Mouse (Mus musculus): ENCODE data around the gene Rufy1. TPM values are rescaled to one million over a fixed set of nuclear protein-coding genes. Genes with fewer than 3 reads are reported as not detected.
"Not testable (repeated sequence)": the region's sequence is repeated elsewhere in the genome, so short reads cannot be mapped to it uniquely, and the experiment has no call there.

The Rufy1 gene
- polyA plus RNA-seq, 1 experiment from 2014 or later: 27.9 TPM

- peaks cover 13% of the 10 kb centered on the region for H3K4me1 ChIP-seq
- no peak overlapping the region for H3K27ac ChIP-seq
- 93% methylated on average over 13 of the region's 13 CpGs for WGBS
- H3K9ac ChIP-seq: no peak overlapping the region
- peaks cover 2% of the 10 kb centered on the region for H3K36me3 ChIP-seq
- H3K4me2 ChIP-seq (replicated peaks): no peak overlapping the region
- ATAC-seq (ENCODE audit: low FRiP score, low read depth): no peak
- no peaks in the 10 kb centered on the region for H3K9me3 ChIP-seq
- no peak overlapping the region for H3K4me3 ChIP-seq
- no peaks in the 10 kb centered on the region for H3K27me3 ChIP-seq (replicated peaks)
These were observed 56.5 kb downstream of the Rufy1 start for GRCm38 (mm10) chr11:50374286-50375015.

- Histone ChIP-seq H3K36me3 (no peaks in the 10 kb centered on the region), H3K4me3 (no peak overlapping the region), H3K27me3 (replicated peaks) (no peaks in the 10 kb centered on the region), H3K9me3 (no peaks in the 10 kb centered on the region), H3K4me1 (peaks cover 9% of the 10 kb centered on the region), H3K4me2 (replicated peaks) (no peak overlapping the region), H3K27ac (no peak overlapping the region), H3K9ac (no peak overlapping the region)
- no peak for ATAC-seq (ENCODE audit: low FRiP score, low read depth)
- WGBS: 90% methylated on average over 1 of the region's 1 CpGs
These were observed 57.3 kb downstream of the Rufy1 start for GRCm38 (mm10) chr11:50373621-50374020.

GRCm38 (mm10) chr11:50373086-50373485, 57.8 kb downstream of the Rufy1 start:
- Histone ChIP-seq H3K36me3 (no peaks in the 10 kb centered on the region), H3K27ac (no peak overlapping the region), H3K9ac (no peak overlapping the region), H3K4me1 (peaks cover 9% of the 10 kb centered on the region), H3K4me2 (replicated peaks) (no peak overlapping the region), H3K27me3 (replicated peaks) (no peaks in the 10 kb centered on the region), H3K9me3 (no peaks in the 10 kb centered on the region), H3K4me3 (no peak overlapping the region)
- ATAC-seq (ENCODE audit: low FRiP score, low read depth): no peak

- no peak for ATAC-seq (ENCODE audit: low FRiP score, low read depth)
- Histone ChIP-seq H3K9me3 (no peaks in the 10 kb centered on the region), H3K4me2 (replicated peaks) (peak overlapping the region; percentile 60), H3K9ac (peak overlapping the region; percentile 65; the same call in 1 of the 2 replicates), H3K4me1 (peaks cover 9% of the 10 kb centered on the region), H3K4me3 (no peak overlapping the region), H3K27ac (no peak overlapping the region), H3K27me3 (replicated peaks) (no peaks in the 10 kb centered on the region), H3K36me3 (no peaks in the 10 kb centered on the region)
- 100% methylated on average over 1 of the region's 1 CpGs for WGBS
These were observed 59.0 kb downstream of the Rufy1 start for GRCm38 (mm10) chr11:50371911-50372310.

- Histone ChIP-seq H3K4me1 (peaks cover 6% of the 10 kb centered on the region), H3K27me3 (replicated peaks) (no peaks in the 10 kb centered on the region; the same call in 1 of the 2 replicates), H3K9ac (peak overlapping the region; percentile 65), H3K36me3 (no peaks in the 10 kb centered on the region), H3K9me3 (no peaks in the 10 kb centered on the region), H3K4me2 (replicated peaks) (peak overlapping the region; percentile 60), H3K4me3 (peak overlapping the region; percentile 34), H3K27ac (no peak overlapping the region; the same call in 1 of the 2 replicates)
- 0 out of 2 replicates have a peak, but pooled peaks have one; percentile 60 for ATAC-seq (ENCODE audit: low FRiP score, low read depth)
- WGBS: 2% methylated on average over 18 of the region's 18 CpGs
These were observed 59.5 kb downstream of the Rufy1 start for GRCm38 (mm10) chr11:50371399-50371841.

- Histone ChIP-seq H3K4me2 (replicated peaks) (peak overlapping the region; percentile 60), H3K36me3 (no peaks in the 10 kb centered on the region), H3K9me3 (no peaks in the 10 kb centered on the region), H3K4me3 (no peak overlapping the region), H3K9ac (peak overlapping the region; percentile 65; the same call in 1 of the 2 replicates), H3K27me3 (replicated peaks) (no peaks in the 10 kb centered on the region; the same call in 1 of the 2 replicates), H3K27ac (no peak overlapping the region), H3K4me1 (0 out of 2 replicates have a peak, but pooled peaks cover 3% of the 10 kb centered on the region)
- whole genome bisulfite sequencing: 55% methylated on average over 4 of the region's 4 CpGs
- ATAC-seq (ENCODE audit: low FRiP score, low read depth): no peak; the same call in none of the 2 replicates
These were observed 60.0 kb downstream of the Rufy1 start for GRCm38 (mm10) chr11:50370969-50371368.

GRCm38 (mm10) chr11:50369360-50369911, 61.5 kb downstream of the Rufy1 start:
- Histone ChIP-seq H3K9me3 (no peaks in the 10 kb centered on the region), H3K27ac (no peak overlapping the region), H3K9ac (no peak overlapping the region), H3K4me3 (no peak overlapping the region), H3K4me1 (0 out of 2 replicates have a peak, but pooled peaks cover 3% of the 10 kb centered on the region), H3K27me3 (replicated peaks) (no peaks in the 10 kb centered on the region; the same call in 1 of the 2 replicates), H3K4me2 (replicated peaks) (no peak overlapping the region), H3K36me3 (no peaks in the 10 kb centered on the region)
- WGBS: 94% methylated on average over 5 of the region's 5 CpGs
- ATAC-seq (ENCODE audit: low FRiP score, low read depth): no peak

GRCm38 (mm10) chr11:50367531-50367930, 63.4 kb downstream of the Rufy1 start:
- H3K27me3 ChIP-seq (replicated peaks): no peaks in the 10 kb centered on the region; the same call in 1 of the 2 replicates
- WGBS: 95% methylated on average over 9 of the region's 9 CpGs
- no peak overlapping the region for H3K9ac ChIP-seq
- no peaks in the 10 kb centered on the region for H3K9me3 ChIP-seq
- H3K36me3 ChIP-seq: no peaks in the 10 kb centered on the region
- no peak overlapping the region for H3K4me3 ChIP-seq
- H3K4me1 ChIP-seq: 0 out of 2 replicates have a peak, but pooled peaks cover 3% of the 10 kb centered on the region
- no peak overlapping the region for H3K4me2 ChIP-seq (replicated peaks)
- no peak overlapping the region for H3K27ac ChIP-seq
- ATAC-seq (ENCODE audit: low FRiP score, low read depth): no peak

GRCm38 (mm10) chr11:50365322-50365721, 65.6 kb downstream of the Rufy1 start:
- Histone ChIP-seq H3K9ac (no peak overlapping the region), H3K27ac (no peak overlapping the region), H3K9me3 (no peaks in the 10 kb centered on the region), H3K4me1 (no peaks in the 10 kb centered on the region), H3K4me3 (no peak overlapping the region), H3K36me3 (no peaks in the 10 kb centered on the region), H3K4me2 (replicated peaks) (no peak overlapping the region), H3K27me3 (replicated peaks) (peaks cover 2% of the 10 kb centered on the region)
- ATAC-seq (ENCODE audit: low FRiP score, low read depth): no peak

GRCm38 (mm10) chr11:50364548-50364947, 66.4 kb downstream of the Rufy1 start:
- H3K36me3 ChIP-seq: no peaks in the 10 kb centered on the region
- no peak for ATAC-seq (ENCODE audit: low FRiP score, low read depth)
- 16% methylated on average over 4 of the region's 4 CpGs for WGBS

GRCm38 (mm10) chr11:50361282-50361681, 69.6 kb downstream of the Rufy1 start:
- not testable (repeated sequence) for H3K4me3 ChIP-seq; H3K27ac ChIP-seq; H3K4me2 ChIP-seq (replicated peaks); H3K9ac ChIP-seq; ATAC-seq (ENCODE audit: low FRiP score, low read depth); H3K4me1 ChIP-seq; H3K36me3 ChIP-seq; H3K9me3 ChIP-seq
- peaks cover 16% of the 10 kb centered on the region; the same call in 1 of the 2 replicates for H3K27me3 ChIP-seq (replicated peaks)
- WGBS: 84% methylated on average over 1 of the region's 1 CpGs

More at GRCm38 (mm10) chr11:50364548-50364947, 66.4 kb downstream of the Rufy1 start:
- Histone ChIP-seq H3K4me3 (no peak overlapping the region), H3K9me3 (no peaks in the 10 kb centered on the region), H3K4me1 (peaks cover 2% of the 10 kb centered on the region; the same call in 1 of the 2 replicates), H3K4me2 (replicated peaks) (no peak overlapping the region), H3K27ac (no peak overlapping the region), H3K27me3 (replicated peaks) (peaks cover 3% of the 10 kb centered on the region), H3K9ac (no peak overlapping the region)

All from neural tube, embryonic 12.5 days (tissue).